Mouse (Mus musculus) layer of hippocampus, adult 18-20 months (tissue): ENCODE data around the gene Fah. TPM values are rescaled to one million over a fixed set of nuclear protein-coding genes. Genes with fewer than 3 reads are reported as not detected.

ENCODE experiments used
- DNase-seq, 2 experiments: peaks; one replicate each; pipeline ENCODE4 v3.0.0; 2022; ENCODE audit warnings: low spot score in 2 of 2
- long read RNA-seq: library from polyadenylated mRNA; stranded (forward); transcript quantifications from one replicate; pipeline ENCODE4 v2.0.0, GENCODE M21; 2021
- total RNA-seq, 2 experiments: library from RNA; stranded (reverse); gene quantifications; 2 replicates each; pipeline ENCODE4 v1.2.3; 2021

The Fah gene
- total RNA-seq, result 10 to 100 TPM; 22.9 to 23.7 TPM
- long read RNA-seq, transcript Fah-201 (14 exons, 1,585 nt), result major isoform, 12 of 17 reads
- long read RNA-seq, partial matches to known transcripts, result 2 of 17 reads
- long read RNA-seq, other reads (novel, unspliced or antisense), result 3 of 17 reads

- peak in 1 of 2 experiments; percentile 40 for DNase-seq
These were observed at the start of gene Fah for GRCm38 (mm10) chr7:84606293-84606749. Gene Fah (minus strand): TSS chr7:84606722.

- no peak for DNase-seq
These were observed 46.2 kb upstream of the Fah start for GRCm38 (mm10) chr7:84652740-84653139.

- DNase-seq, result no peak
These were observed 45.4 kb upstream of the Fah start for GRCm38 (mm10) chr7:84651987-84652321.

GRCm38 (mm10) chr7:84651303-84651986, 44.9 kb upstream of the Fah start:
- DNase-seq, result no peak

- DNase-seq, result no peak
These were observed 42.5 kb upstream of the Fah start for GRCm38 (mm10) chr7:84649016-84649415.

DNA sequence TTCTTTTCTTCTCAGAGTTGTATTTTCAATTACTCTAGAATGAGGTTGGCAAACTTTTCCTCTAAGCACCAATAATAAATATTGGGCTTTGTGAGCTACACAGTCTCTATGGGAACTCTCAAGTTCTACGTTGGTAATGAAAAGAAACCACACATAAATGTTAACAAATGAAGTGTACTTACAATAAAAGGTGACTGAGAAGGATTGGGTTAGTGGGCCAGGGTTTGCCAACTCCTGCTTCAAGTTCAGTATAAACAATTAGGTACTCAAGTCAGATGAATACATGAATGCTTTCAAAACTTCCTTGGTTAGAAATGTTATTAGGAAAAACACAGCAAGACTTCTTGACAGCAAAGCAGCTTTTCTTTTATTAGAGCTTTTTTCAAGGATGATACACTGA, 39.7 kb upstream of the Fah start:
- DNase-seq, result no peak

DNA sequence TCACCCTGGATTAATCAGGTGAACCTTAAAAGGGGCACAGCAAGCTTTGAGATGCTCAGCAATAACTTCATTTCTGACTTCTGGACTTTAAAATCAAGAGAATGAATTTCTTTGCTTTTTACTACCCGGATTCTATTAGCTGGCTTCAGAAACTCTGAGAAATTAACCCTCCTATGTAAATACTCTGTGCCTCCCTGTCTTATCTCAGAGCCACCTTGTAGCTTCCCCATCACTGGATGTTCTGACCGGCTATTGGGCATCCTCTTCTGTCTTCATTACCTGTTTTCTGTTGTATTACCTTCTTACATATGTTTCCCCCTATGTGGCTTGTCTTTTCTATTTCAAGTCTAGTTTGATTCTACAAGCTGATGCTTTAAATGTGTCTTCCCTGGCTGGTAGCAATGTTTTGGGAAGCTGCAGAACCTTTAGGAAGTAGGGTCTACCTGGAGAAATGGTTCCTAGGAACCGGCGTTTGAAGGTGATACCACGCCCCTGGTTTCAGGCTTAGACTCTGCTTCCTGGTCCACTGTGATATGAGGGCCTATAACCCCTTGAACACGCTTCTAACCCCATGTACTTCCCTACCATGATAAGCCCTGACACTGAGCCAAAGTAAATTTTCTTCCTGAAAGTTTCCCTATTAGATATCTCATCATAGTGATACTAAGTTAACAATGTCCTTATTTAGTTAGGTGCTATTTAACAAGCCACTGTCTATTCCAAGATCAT, 36.9 kb upstream of the Fah start:
- no peak for DNase-seq

DNA sequence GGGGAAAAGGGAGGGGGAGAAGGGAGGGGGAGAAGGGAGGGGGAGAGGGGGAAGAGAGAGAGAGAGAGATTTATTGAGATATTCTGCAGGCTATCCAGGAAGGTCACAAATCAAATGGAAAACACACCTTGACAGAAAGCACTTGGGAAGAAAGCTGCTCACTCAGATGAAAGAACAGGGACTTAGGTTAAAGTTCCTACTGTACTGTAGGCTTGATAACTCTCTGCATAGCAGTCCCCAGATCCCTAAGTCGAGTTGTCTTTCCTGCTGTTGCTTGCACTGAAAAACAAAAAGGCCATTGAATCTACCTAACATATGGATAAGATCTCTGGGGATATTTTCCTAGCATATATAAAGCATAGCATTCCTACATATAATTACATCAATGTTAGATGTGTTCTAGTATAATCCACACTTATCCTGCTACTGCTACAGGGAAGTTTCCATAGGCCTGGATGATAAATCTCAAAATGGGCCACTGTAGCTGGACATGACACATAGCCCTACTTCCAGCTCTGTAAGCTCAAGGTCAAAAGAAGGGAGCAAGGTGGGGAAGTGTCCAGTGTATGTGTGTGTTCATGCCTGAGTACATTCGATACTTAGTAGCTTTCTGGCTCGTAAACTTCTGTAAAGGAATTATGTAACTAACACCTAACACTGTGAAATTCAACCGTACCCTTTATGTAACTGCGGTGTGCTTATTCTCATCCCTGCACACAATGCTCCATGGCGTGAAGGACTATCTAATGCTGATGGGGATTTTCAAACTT, 35.8 kb upstream of the Fah start:
- DNase-seq, result no peak

GRCm38 (mm10) chr7:84636939-84637338, 30.4 kb upstream of the Fah start:
- DNase-seq, result no peak

- no peak for DNase-seq
These were observed 25.4 kb upstream of the Fah start for GRCm38 (mm10) chr7:84631878-84632277.

DNA sequence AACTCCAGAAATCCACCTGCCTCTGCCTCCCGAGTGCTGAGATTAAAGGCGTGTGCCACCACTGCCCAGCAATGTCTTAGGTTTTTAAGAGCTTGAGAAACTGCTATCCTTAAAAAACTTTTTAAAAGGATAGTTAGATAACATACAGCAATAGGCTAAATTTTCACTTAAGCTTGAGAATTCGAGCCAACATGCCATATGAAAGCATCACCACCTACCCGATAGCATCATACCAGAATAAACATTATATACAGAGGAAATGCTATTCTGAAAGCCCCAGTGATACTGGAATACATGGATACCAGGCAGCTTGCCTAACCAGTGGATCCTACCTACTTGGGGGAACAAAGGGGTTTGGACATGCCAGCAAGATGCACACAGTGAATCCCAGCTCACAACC, 17.2 kb upstream of the Fah start:
- DNase-seq, result no peak

- no peak for DNase-seq
These were observed 14.4 kb upstream of the Fah start for GRCm38 (mm10) chr7:84620956-84621355.

DNA sequence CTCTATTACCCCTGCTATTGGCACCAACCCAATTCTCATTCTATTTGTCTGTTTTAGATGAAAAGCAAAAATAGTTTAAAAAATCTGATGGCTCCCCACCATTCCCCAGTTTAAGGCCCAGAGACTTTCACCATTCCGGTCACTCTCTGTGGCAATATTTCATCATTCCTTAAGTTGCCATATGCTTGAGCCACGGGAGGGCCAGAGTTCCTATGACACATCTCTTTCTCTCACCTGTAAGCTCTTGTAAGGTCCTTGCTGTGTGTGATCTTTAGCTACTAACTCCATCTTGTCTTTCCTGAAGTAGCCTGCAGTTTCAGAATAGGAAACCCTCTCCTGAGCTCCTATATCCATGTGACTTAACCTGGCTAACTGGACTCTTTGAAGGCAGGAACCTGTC, 12.4 kb upstream of the Fah start:
- DNase-seq, result no peak

DNA sequence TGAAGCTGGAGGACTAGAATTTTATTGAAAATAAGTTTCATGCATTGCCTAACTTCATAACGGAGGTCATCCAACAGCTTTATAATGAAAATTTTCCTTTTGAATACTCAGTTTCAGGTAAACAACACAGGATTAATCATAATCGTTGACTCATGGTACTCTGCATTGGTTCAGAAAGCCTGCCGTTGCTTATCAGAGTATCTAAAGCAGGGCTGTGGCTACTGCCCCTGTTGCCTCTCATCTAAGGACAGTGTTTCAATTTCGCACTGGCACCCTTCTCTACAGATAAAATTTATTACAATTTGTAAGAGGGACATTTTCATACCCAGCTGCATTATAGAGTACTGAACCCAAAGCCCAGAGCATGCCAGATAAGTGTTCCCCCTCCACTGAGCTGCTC, 5.9 kb upstream of the Fah start:
- DNase-seq, result no peak

DNA sequence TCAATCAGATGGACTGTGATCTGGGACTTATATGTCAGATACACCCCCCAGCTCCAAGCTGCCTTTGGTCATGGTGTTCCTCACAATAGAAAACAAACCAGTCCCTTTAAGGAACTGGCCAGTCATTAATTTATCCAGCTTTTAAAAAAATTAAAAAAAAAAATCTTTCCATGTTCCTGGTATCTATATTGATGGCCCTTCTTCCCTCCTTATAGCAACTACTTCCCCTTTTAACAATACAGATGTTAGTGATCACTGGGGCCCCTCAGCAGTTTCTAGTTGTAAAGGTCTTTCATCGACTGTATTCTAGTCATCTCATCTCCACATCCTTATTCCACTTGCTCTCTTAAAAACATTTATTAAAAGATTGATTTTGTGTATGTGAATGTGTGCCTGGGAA, 5.1 kb upstream of the Fah start:
- DNase-seq, result no peak

- peak; percentile 69 to 85 for DNase-seq
These were observed 724 bp downstream of the Fah start for GRCm38 (mm10) chr7:84605704-84606292.

GRCm38 (mm10) chr7:84605033-84605687, 1.4 kb downstream of the Fah start:
- DNase-seq, result no peak

DNA sequence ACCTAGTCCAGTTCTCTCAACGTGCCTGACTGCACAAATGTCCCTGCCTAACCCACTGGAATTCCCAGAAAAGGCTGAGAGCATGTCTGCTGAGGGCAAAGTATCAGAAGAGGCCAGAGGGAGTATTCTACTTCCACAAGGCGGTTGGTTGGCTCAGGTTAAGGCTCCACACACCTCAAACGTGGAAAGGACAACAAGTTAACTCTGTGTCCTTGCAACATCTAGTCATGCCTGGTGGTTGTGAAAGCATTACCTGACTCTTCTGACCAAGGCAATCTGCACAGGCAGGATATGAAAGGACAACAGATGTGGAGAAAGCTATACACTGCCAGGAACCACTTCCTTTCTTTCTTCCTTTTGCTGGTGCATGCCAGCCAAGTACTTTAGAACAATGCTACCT, 2.0 kb downstream of the Fah start:
- DNase-seq, result no peak

DNA sequence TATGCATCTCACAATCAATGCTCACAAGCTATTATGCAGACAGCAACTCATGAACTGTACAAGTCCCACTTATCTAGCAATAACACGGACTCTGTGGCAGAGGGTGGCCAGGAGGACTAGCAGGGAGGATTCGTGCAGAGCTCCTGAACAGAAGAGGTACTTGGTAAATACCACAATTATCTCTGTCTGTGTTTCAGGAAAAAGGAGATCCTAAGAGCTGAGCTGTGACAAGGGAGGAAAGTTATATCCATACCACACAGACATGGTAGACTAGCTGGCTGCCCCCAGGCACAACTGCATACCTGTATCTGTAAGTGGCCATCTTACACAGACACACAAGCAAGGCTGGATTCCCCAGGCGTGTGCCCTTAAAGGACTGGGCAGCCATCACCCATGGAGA, 5.2 kb downstream of the Fah start:
- no peak for DNase-seq

DNA sequence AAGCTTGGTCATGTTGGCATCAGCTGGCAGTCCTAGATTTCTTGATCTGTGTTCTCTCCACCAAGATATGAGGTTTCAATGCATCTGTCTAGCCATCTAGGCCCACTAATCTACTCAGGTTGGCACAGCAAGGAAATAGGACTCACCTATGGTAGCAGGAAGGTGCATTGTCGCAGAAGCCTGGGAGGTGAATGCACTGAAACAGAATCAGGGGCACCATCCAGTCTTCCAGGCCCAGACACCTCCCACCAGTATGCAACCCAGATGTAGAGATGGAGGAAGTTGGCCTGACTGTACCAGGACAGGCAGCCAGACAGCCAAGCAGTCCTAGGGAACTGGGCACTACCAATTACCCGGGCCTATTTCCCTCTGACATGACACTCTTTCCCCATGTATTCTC, 5.9 kb downstream of the Fah start:
- no peak for DNase-seq

DNA sequence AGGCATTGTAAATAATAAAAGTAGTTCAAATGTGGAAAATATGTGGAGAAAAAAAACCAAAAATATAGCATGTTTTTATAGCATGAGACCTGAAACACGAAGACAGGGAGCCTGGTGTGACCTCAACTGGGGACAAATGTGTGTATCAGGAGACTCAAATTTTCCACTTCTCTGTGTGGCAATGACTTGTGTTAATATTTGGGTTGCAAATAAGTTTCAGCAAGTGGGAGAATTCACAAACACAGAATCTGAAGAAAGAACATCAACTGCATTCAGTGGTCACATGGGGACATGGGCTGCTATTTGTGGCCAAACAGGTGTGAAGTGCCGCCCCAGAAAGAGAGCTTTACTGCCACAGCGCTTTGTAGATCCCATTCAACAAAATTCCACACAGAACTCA, 9.9 kb downstream of the Fah start:
- DNase-seq, result no peak
